Mouse (Mus musculus) intestine, embryonic 16.5 days (tissue): Measurements from ENCODE around the gene A030014E15Rik. TPM values are rescaled to one million over a fixed set of nuclear protein-coding genes. Genes with fewer than 3 reads are reported as not detected.
A peak's percentile ranks its signal among the peaks of the same experiment; 100 is the strongest.

Experiments used
- ATAC-seq: fragments of 200-750 bp; cut with Nextera tagmentation; 2 replicates; pipeline ENCODE4 v1.8.0; 2017; ENCODE audit warnings: moderate TSS enrichment, moderate library complexity
- H3K27ac ChIP-seq: fragments of 300-500 bp; sonication (generic); 2 replicates; pipeline ENCODE4 v1.5.1; 2014; ENCODE audit warnings: mild to moderate bottlenecking, low read length
- H3K27me3 ChIP-seq: fragments of 300-500 bp; sonication (generic); replicated peaks from 2 replicates; pipeline ENCODE4 v1.6.1; 2014; ENCODE audit warnings: low read length, control low read depth, mixed read lengths; ENCODE audit not compliant: control insufficient read depth, insufficient read depth
- H3K36me3 ChIP-seq: fragments of 300-500 bp; sonication (generic); 2 replicates; pipeline ENCODE4 v1.6.1; 2014; ENCODE audit warnings: low read length, control low read depth; ENCODE audit not compliant: control insufficient read depth, insufficient read depth
- H3K4me1 ChIP-seq: fragments of 300-500 bp; sonication (generic); 2 replicates; pipeline ENCODE4 v1.6.1; 2014; ENCODE audit warnings: low read length, control low read depth, mixed read lengths; ENCODE audit not compliant: control insufficient read depth, insufficient read depth
- H3K4me2 ChIP-seq: fragments of 300-500 bp; sonication (generic); 2 replicates; pipeline ENCODE4 v1.6.1; 2014; ENCODE audit warnings: low read depth, low read length, control low read depth
- H3K4me3 ChIP-seq: fragments of 300-500 bp; sonication (generic); 2 replicates; pipeline ENCODE4 v1.5.1; 2014; ENCODE audit warnings: mild to moderate bottlenecking, low read length
- H3K9ac ChIP-seq: fragments of 300-500 bp; sonication (generic); 2 replicates; pipeline ENCODE4 v1.6.1; 2014; ENCODE audit warnings: low read depth, low read length
- H3K9me3 ChIP-seq: fragments of 300-500 bp; sonication (generic); 2 replicates; pipeline ENCODE4 v1.6.1; 2016; ENCODE audit warnings: low read length, control low read depth; ENCODE audit not compliant: control insufficient read depth
- WGBS: fragments of 180-500 bp; shearing (Covaris S2); extraction: QIAGEN DNeasy Blood & Tissue Kit; methylation state at CpG from one replicate; pipeline ENCODE4 v1.1.7; 2014; 5-methylcytosine and 5-hydroxymethylcytosine counted together
- polyA plus RNA-seq: library from polyadenylated mRNA; unstranded; fragments of >200 nt; fragmentation: Nextera tagmentation; extraction: Ambion mirVana; gene quantifications from 2 replicates; pipeline ENCODE4 v1.2.1, GENCODE M21; 2015

The A030014E15Rik gene
- polyA plus RNA-seq, 1 experiment from 2014 or later = not detected

DNA sequence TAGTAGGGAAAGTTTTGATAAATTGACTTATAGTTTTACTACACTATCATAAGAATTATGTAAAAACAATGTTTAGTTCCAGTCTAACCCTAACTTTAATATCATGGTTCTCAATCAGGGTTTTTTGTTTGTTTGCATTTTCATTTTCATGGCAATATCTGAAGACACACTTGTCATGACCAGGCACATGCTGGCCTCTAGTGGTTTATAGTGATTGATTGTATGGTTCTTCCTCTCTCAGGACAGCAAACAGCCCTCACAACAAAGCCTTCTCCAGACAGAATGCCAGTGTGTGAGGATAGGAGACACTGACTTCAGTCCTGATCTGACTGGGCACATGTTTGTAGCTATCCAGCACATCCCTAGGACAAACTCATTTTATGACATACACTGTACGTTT lies 48.5 kb downstream of the A030014E15Rik start:
- no peak for ATAC-seq

DNA sequence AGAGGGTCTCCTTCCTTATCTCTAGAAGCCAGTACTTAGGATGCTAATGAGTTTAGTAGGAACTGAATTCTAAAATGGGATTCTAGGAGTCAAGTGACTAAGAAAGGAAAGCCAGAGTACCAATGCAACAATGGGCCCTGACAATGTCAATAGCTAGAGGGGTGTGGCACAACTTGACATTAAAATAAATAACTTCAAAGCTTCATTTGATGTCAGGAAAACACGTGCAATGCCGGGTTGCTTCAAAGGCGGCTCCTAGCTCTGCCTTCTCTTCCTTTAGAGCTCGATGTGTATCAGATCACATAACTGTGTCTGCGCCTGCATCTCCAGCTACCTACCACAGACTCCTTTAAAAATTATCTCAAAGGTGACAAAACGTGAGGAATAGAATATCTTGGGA lies 49.2 kb downstream of the A030014E15Rik start:
- Histone ChIP-seq H3K9me3 (no peaks in the 10 kb centered on the region), H3K27me3 (no peaks in the 10 kb centered on the region), H3K4me1 (no peaks in the 10 kb centered on the region), H3K27ac (no peak overlapping the region), H3K9ac (no peak overlapping the region), H3K36me3 (no peaks in the 10 kb centered on the region), H3K4me3 (no peak overlapping the region), H3K4me2 (no peak overlapping the region)
- no peak for ATAC-seq
- 70% methylated on average over 6 of the region's 6 CpGs for WGBS

More for the DNA sequence above, 48.5 kb downstream of the A030014E15Rik start:
- Histone ChIP-seq H3K27ac (no peak overlapping the region), H3K9ac (no peak overlapping the region), H3K4me2 (no peak overlapping the region), H3K4me1 (no peaks in the 10 kb centered on the region), H3K36me3 (no peaks in the 10 kb centered on the region), H3K27me3 (no peaks in the 10 kb centered on the region), H3K9me3 (no peaks in the 10 kb centered on the region), H3K4me3 (no peak overlapping the region)
- 81% methylated on average over 1 of the region's 1 CpGs for WGBS

DNA sequence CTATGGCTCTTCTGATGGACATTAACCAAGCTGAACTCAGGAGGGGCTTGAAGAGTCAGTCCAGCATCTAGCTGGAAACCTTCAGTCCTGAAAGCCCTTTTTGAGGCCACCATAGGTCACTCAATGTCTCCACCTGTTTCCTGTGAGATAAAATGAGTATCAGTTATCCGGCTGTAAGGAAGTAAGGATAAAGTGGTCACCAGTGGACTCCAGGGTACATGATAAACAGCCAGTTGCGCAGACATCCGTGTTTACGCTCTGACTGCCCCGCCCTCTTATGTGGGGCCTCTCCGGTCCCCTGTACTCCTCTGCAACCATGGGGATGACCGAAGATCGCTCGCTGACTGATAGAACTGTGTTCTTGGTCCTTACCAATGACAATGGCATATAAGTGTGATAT lies 49.6 kb downstream of the A030014E15Rik start:
- WGBS = 73% methylated on average over 9 of the region's 9 CpGs
- no peak overlapping the region for H3K4me3 ChIP-seq
- ATAC-seq = peak; percentile 65

More for the DNA sequence above, 49.6 kb downstream of the A030014E15Rik start:
- no peak overlapping the region for H3K4me2 ChIP-seq
- no peak overlapping the region for H3K9ac ChIP-seq
- H3K9me3 ChIP-seq = no peaks in the 10 kb centered on the region
- H3K27me3 ChIP-seq = no peaks in the 10 kb centered on the region
- no peaks in the 10 kb centered on the region for H3K36me3 ChIP-seq
- no peak overlapping the region for H3K27ac ChIP-seq
- no peaks in the 10 kb centered on the region for H3K4me1 ChIP-seq

Other genes with a start within 250 kb of the A030014E15Rik start
- gene Mff, start 200.0 kb upstream of the A030014E15Rik start, polyA plus RNA-seq = 166 and 173 TPM in 2 replicates
- 201 and 234 TPM in 2 replicates for gene Tm4sf20, start 156.5 kb upstream of the A030014E15Rik start, polyA plus RNA-seq
- gene Gm47791, start 153.7 kb upstream of the A030014E15Rik start, polyA plus RNA-seq = not detected in 2 replicates
- gene Agfg1, start 85.4 kb upstream of the A030014E15Rik start, polyA plus RNA-seq = 14.1 and 31.8 TPM in 2 replicates
- not detected in 2 replicates for gene A030005L19Rik, start 11.6 kb upstream of the A030014E15Rik start, polyA plus RNA-seq
- gene Gm6217, start 6.5 kb downstream of the A030014E15Rik start, polyA plus RNA-seq = not detected in 2 replicates
- not detected in 2 replicates for gene A030003K21Rik, start 18.5 kb downstream of the A030014E15Rik start, polyA plus RNA-seq
- gene Gm7544, start 31.1 kb downstream of the A030014E15Rik start, polyA plus RNA-seq = not detected in 2 replicates
- not detected in 2 replicates for gene Gm47955, start 35.4 kb downstream of the A030014E15Rik start, polyA plus RNA-seq
- gene Gm47959, start 75.6 kb downstream of the A030014E15Rik start, polyA plus RNA-seq = not detected in 2 replicates
- 1.9 and 2.0 TPM in 2 replicates for gene Slc19a3, start 113.5 kb downstream of the A030014E15Rik start, polyA plus RNA-seq
- gene Krtap28-10, start 117.6 kb downstream of the A030014E15Rik start, polyA plus RNA-seq = not detected in 2 replicates
- not detected in 2 replicates for gene Gm47969, start 120.0 kb downstream of the A030014E15Rik start, polyA plus RNA-seq
- gene A030005K14Rik, start 134.5 kb downstream of the A030014E15Rik start, polyA plus RNA-seq = not detected in 2 replicates
- not detected in 2 replicates for gene Krtap28-13, start 136.0 kb downstream of the A030014E15Rik start, polyA plus RNA-seq
- gene Ccl20, start 191.8 kb downstream of the A030014E15Rik start, polyA plus RNA-seq = 4.0 and 5.1 TPM in 2 replicates
- gene Daw1, start 234.8 kb downstream of the A030014E15Rik start, polyA plus RNA-seq = not detected in 2 replicates